Mouse (Mus musculus) megakaryocyte, embryonic 14.5 days (primary cell): ENCODE measurements at regions not wholly inside any gene's neighbourhood (a gene's known extent, or its start where the extent isn't known, plus 50 kb on each side); places are given as distances from the start of the nearest gene placed in this dataset.

Source experiments
- H3K27me3 ChIP-seq: replicated peaks from 2 replicates; pipeline ENCODE3; 2012; ENCODE audit warnings: inconsistent platforms
- H3K36me3 ChIP-seq: replicated peaks from 2 replicates; pipeline ENCODE3; 2012; ENCODE audit warnings: low read length, inconsistent platforms, mixed read lengths
- H3K4me1 ChIP-seq: 2 replicates; pipeline ENCODE4 v1.6.1; 2012; ENCODE audit warnings: inconsistent platforms
- H3K4me3 ChIP-seq: replicated peaks from 2 replicates; pipeline ENCODE3; 2012; ENCODE audit warnings: moderate library complexity, mild to moderate bottlenecking, inconsistent platforms
- H3K9me3 ChIP-seq: 2 replicates; pipeline ENCODE4 v1.6.1; 2012; ENCODE audit warnings: inconsistent platforms
- FLI1 ChIP-seq: IDR thresholded peaks from 2 replicates; pipeline ENCODE4 v1.6.1; 2012; ENCODE audit warnings: low read length, inconsistent platforms, mixed read lengths
- GATA1 ChIP-seq: IDR thresholded peaks from 3 replicates; pipeline ENCODE4 v1.6.1; 2012; ENCODE audit warnings: mixed read lengths, low read length, inconsistent platforms, borderline replicate concordance

DNA sequence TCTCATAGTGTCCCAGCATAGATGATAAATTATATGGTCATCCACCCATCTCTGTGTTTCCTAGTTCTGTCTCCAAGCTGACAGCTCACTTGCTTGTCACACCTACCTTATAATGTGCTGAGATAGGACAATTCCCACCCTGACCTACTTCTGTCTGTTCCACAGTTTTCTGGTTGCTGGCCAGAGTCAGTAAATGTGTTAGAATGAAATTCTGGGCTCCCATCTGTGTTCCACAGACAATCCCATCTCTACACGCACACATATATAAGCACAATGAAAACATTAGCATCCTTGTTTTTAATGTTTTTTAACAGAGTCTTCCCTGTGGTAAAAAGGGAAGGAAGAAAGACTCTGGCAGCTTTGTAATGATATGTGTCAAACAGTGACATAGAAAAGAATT, 165.5 kb upstream of the Plxna2 start:
- TF ChIP-seq FLI1: no peak
- H3K36me3 ChIP-seq: no peaks in the 10 kb centered on the region
- H3K27me3 ChIP-seq: no peaks in the 10 kb centered on the region
- no peaks in the 10 kb centered on the region for H3K9me3 ChIP-seq
- no peak overlapping the region for H3K4me3 ChIP-seq
- peaks cover 4% of the 10 kb centered on the region; the same call in 1 of the 2 replicates for H3K4me1 ChIP-seq

DNA sequence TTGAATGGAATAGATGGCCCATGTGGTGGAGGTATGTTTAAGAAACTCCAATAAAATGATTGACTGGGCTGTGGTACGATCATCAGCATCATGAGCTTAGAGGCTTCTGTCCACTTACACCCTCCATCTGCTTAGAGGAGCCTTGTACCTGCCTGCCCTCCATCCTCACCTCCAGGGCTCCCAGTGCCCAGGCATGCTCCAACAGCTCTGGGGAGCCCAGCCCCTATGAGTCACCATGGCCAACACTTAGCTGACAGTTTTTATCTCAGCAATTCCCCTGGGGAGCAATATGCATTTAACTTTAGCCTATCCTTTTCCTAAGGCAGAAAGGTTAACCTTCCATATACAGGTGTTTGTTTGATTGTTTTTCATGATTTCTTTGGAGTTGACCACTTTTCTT, 174.3 kb upstream of the Plxna2 start:
- TF ChIP-seq FLI1: no peak
- TF ChIP-seq GATA1: no peak
- Histone ChIP-seq H3K9me3 (no peaks in the 10 kb centered on the region), H3K27me3 (no peaks in the 10 kb centered on the region), H3K36me3 (no peaks in the 10 kb centered on the region), H3K4me1 (no peaks in the 10 kb centered on the region), H3K4me3 (no peak overlapping the region)

DNA sequence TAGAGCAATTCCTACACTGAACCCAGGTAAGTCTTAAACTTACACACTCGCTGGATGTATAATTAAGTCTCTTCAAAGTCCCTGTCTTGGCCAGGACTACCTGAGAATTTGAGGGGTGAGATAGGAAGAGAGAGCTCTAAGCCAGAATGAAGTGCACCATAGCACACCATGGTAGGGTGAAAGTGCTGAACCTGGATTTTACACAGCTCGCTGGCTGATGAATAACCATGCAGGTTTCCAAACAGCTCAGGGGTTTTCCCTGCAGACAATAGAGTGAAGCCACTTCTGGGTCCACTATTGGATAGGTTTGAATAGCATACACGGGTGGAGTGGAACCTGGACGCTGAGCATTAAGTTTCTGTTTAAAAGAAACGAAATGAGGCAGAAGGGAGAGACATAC, 180.7 kb upstream of the Plxna2 start:
- H3K27me3 ChIP-seq: no peaks in the 10 kb centered on the region
- H3K4me3 ChIP-seq: no peak overlapping the region
- H3K4me1 ChIP-seq: no peaks in the 10 kb centered on the region
- no peaks in the 10 kb centered on the region for H3K36me3 ChIP-seq
- TF ChIP-seq FLI1: no peak
- no peaks in the 10 kb centered on the region for H3K9me3 ChIP-seq

DNA sequence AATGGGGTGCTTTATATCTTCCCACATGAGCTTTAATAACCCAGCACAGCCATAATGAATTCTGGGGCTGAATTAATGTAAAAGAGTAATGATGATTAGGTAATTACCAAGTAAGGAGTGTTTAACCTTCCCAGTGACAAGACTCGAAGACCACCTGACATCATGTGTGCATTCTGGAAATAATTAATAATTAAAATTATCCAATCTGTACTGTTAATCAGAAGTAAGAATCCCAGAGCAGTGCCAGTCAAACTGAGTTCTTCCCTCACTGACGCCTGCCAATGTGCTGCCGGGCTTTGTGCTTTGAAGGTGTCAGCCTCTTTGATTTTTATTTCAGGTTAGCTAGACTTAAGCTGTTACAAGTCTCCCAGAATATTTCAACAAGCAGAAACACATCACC, 183.0 kb upstream of the Plxna2 start:
- TF ChIP-seq GATA1 (no peak), FLI1 (no peak)
- no peaks in the 10 kb centered on the region for H3K4me1 ChIP-seq
- no peak overlapping the region for H3K4me3 ChIP-seq
- no peaks in the 10 kb centered on the region for H3K27me3 ChIP-seq
- H3K36me3 ChIP-seq: no peaks in the 10 kb centered on the region
- H3K9me3 ChIP-seq: no peaks in the 10 kb centered on the region

DNA sequence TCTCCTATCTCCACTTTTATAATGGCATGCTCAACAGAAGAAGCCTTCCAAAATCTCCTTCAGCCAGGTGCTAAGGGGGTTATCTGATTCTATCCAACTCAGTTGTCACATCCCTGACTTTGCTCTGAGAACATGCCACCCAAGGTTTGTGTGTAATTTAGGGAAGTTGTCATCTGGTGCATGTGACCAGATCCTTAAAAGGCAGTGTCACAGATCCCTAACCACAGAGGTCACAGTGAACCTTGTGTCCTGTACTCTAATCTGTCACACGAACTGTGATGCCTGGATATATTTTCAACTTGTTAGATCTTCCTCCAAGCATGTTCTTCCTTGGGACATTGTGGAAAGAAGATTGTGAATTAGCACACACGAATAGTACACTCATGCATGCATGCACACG, 189.4 kb upstream of the Plxna2 start:
- Histone ChIP-seq H3K36me3 (no peaks in the 10 kb centered on the region), H3K27me3 (no peaks in the 10 kb centered on the region), H3K4me1 (no peaks in the 10 kb centered on the region), H3K4me3 (no peak overlapping the region), H3K9me3 (no peaks in the 10 kb centered on the region)
- TF ChIP-seq FLI1 (no peak), GATA1 (no peak)

DNA sequence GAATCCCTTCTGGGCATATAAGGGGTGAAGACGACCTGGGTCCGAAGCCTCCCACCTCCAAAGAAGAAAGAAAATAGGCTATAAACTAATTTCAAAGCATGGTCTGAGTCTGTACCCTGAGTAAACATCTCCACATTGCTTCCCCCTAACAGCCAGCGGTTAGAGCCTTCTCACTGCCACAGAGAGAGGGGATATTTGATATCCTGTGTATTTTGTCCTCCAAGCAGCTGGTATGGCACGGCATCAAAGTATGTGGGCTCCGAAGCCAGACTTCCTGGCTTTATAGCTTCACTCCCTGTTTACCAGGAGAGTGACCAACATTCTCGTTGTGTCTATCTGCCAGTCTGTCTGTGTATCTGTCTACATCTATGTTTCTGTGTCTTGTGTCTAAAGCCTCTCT, 191.7 kb upstream of the Plxna2 start:
- H3K4me3 ChIP-seq: no peak overlapping the region
- no peaks in the 10 kb centered on the region for H3K36me3 ChIP-seq
- H3K27me3 ChIP-seq: no peaks in the 10 kb centered on the region
- H3K4me1 ChIP-seq: no peaks in the 10 kb centered on the region
- TF ChIP-seq GATA1 (no peak), FLI1 (no peak)
- H3K9me3 ChIP-seq: no peaks in the 10 kb centered on the region

DNA sequence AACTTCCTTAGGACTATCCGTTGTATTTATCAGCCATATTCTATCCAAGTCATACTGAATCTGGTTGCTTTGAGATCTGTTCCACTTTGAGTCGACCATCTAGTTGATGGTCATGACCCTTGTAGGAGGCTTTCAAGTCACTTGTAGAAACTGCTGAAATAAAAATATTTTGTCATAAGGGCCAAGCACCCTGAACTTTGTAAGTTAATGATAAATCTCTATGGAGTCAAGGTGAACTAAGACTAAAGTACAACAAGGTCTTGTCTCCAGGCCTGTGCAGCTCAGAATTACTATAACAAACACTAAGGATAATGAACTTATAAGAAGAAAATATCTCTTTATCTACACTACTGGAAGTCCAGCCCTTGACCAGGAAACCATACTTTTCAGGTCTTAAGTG, 193.8 kb upstream of the Plxna2 start:
- H3K27me3 ChIP-seq: no peaks in the 10 kb centered on the region
- H3K4me1 ChIP-seq: no peaks in the 10 kb centered on the region
- no peaks in the 10 kb centered on the region for H3K9me3 ChIP-seq
- H3K4me3 ChIP-seq: no peak overlapping the region
- H3K36me3 ChIP-seq: no peaks in the 10 kb centered on the region
- no peak for TF ChIP-seq GATA1
- no peak for TF ChIP-seq FLI1

DNA sequence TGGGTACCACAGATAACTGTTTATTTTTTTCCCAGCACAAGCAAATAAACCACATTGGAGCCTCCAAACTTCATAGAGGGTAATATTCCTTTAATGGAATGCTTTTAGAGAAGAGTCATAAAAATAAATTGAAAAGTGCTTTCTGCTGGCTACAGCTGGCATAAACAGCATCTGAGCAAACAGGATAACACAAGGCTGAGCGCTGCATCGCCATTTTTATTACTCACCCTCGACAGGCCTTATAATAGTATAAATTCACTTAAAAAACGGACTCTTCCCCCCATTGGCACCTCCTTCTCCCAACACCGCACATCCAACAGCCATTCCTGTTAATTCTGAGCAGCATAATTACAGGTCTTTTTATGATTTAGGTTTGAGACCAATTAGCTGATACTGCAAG, 205.8 kb upstream of the Plxna2 start:
- Histone ChIP-seq H3K36me3 (no peaks in the 10 kb centered on the region), H3K4me1 (no peaks in the 10 kb centered on the region), H3K9me3 (no peaks in the 10 kb centered on the region), H3K4me3 (no peak overlapping the region), H3K27me3 (no peaks in the 10 kb centered on the region)
- TF ChIP-seq GATA1 (no peak), FLI1 (no peak)

DNA sequence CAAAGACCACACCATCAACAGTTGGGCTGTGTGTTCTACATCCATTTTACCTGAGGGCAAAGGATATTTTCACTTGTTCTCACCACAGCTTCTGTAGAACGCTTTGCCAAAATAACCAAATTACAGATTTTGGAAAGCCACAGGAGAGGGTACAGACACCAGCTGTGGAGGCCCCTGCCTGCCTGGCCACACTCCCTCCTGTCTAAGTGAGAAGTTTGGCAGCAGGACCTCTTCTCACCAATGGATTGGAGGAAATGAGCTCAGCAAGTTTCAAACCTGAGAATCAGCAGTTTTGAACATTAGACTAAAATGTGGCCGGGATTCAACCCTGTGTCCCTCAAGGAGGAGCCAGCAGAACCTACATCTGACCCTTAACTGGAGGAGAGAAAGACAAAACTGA, 206.2 kb upstream of the Plxna2 start:
- Histone ChIP-seq H3K4me3 (no peak overlapping the region), H3K9me3 (no peaks in the 10 kb centered on the region), H3K36me3 (no peaks in the 10 kb centered on the region), H3K4me1 (no peaks in the 10 kb centered on the region), H3K27me3 (no peaks in the 10 kb centered on the region)
- TF ChIP-seq GATA1: no peak
- no peak for TF ChIP-seq FLI1

DNA sequence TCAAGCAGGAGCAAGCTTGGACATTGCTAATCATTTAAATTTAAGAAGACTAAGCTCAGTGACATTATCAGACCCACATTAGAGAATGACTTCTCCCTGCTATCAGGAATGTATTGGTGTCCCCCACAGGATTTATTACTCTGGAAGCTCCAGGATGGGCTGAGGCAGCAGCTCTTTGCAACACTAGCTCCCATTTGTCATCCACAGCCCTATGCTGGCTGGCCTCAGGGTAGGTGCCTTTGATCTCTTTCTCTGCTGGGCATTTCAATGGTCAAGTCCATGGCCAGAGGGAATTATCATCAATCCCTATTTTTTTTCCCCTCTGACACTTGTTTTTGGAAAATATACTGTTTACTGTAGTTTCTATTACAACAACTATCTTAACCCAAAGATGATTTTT, 218.7 kb upstream of the Plxna2 start:
- Histone ChIP-seq H3K9me3 (no peaks in the 10 kb centered on the region), H3K4me1 (no peaks in the 10 kb centered on the region), H3K4me3 (no peak overlapping the region), H3K27me3 (no peaks in the 10 kb centered on the region), H3K36me3 (no peaks in the 10 kb centered on the region)
- no peak for TF ChIP-seq GATA1
- TF ChIP-seq FLI1: no peak

DNA sequence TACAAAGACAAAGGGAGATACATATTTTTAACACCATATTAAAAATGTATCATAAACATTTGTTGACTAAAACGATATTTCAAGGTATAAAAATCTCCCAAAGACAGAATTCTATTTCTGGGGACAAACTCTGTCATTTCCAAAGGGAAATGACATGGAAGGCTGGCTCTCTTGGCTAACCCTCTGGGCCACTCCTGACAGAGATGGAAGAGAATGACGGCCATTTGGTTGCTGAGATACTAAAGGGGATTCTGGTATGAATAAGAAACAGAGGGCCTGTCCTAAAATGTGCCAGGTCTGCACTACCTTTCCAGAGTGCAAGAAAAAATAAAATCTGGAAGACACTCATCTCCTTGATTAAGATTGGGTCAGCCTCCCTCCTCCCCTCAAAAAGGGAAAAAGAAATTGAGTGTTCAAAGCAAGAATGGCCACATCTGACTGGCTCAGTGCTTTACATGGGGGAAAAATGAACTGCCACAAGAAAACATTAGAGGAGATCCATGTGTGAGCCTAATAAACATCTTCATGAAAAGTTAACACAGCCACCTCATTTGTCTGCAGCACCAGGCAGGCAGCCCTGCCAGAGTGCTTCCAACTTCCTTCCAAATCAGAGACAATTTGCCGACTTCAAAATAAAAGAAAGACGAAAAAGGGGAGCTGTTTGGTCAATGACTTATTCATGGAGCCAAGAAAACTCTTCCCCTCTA, 221.1 kb upstream of the Plxna2 start:
- Histone ChIP-seq H3K27me3 (no peaks in the 10 kb centered on the region), H3K9me3 (no peaks in the 10 kb centered on the region), H3K4me3 (no peak overlapping the region), H3K4me1 (no peaks in the 10 kb centered on the region), H3K36me3 (no peaks in the 10 kb centered on the region)
- no peak for TF ChIP-seq FLI1
- no peak for TF ChIP-seq GATA1

DNA sequence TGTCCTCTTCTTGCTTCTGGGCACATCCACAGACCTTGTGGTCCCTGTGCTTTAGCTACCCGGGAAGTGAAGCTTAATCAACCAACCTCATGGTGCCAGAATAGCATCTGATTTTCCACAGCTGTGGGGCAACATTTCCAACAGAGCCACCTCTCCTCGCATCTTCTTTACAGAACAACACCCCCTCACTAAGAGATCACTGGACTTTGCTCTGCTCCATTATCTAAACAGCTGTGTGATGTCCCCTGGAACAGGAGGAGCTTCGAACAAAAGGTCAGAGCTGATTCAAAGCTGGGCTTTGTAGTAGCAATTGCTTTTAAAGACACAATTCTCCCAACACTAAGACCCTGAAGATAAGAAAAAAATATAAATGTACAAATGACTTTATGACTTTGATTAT, 224.3 kb upstream of the Plxna2 start:
- no peaks in the 10 kb centered on the region for H3K9me3 ChIP-seq
- no peak overlapping the region for H3K4me3 ChIP-seq
- TF ChIP-seq FLI1 (no peak), GATA1 (no peak)
- H3K36me3 ChIP-seq: no peaks in the 10 kb centered on the region
- H3K4me1 ChIP-seq: no peaks in the 10 kb centered on the region
- H3K27me3 ChIP-seq: no peaks in the 10 kb centered on the region
